Mouse (Mus musculus) urinary bladder, postnatal 36 days (tissue): ENCODE measurements around the gene Vmn1r3.
"Not testable (repeated sequence)": the region's sequence is repeated elsewhere in the genome, so short reads cannot be mapped to it uniquely, and the experiment has no call there.

Experiments used
- DNase-seq, 2 experiments: peaks; one replicate each; pipeline ENCODE4 v3.0.0; 2022; ENCODE audit warnings: low spot score in 2 of 2, mixed read lengths in 1 of 2

Gene Vmn1r3

DNA sequence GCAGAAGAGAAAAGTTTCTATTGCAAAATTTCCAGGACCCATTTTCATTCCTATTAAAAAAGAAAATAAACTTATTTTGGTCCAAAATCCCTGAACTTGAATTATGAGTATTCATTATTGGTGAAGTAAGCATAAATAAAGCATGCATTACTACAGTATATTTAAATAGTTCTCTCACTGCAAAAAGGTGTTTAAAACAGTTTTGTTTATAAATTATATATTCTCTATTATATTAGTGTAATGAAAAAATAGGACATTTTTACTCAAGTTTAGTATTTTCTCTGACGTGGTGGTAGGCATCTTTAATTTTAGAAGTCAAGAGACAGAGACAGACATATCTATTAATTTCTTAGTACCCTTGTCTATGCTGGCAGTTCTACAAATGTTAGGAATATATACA, at the start of gene Vmn1r3:
Vmn1r3 (minus strand) TSS at position 101 of the 400 bp plus-strand sequence.
- DNase-seq: not testable (repeated sequence)

DNA sequence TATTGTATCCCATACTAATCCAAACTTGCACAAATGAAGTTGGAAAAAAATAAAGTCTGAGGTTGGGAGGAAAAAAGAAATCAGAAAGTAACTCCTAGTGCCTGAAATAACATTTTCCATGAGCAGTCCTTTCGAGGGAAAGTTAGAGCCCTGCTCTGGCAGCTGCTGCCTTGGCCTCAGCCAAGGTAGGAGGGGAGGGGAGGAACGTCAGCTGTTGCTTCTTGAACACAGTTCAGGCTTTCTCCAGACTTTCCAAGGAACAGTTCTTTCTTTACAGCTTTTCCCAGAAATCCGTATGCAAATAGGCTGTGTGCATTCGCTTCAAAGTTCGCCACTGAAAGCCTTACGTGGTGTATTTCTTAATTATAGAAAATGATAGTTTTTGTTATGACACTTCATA, 46.9 kb upstream of the Vmn1r3 start:
- DNase-seq: peak in 1 of 2 experiments; percentile 80

DNA sequence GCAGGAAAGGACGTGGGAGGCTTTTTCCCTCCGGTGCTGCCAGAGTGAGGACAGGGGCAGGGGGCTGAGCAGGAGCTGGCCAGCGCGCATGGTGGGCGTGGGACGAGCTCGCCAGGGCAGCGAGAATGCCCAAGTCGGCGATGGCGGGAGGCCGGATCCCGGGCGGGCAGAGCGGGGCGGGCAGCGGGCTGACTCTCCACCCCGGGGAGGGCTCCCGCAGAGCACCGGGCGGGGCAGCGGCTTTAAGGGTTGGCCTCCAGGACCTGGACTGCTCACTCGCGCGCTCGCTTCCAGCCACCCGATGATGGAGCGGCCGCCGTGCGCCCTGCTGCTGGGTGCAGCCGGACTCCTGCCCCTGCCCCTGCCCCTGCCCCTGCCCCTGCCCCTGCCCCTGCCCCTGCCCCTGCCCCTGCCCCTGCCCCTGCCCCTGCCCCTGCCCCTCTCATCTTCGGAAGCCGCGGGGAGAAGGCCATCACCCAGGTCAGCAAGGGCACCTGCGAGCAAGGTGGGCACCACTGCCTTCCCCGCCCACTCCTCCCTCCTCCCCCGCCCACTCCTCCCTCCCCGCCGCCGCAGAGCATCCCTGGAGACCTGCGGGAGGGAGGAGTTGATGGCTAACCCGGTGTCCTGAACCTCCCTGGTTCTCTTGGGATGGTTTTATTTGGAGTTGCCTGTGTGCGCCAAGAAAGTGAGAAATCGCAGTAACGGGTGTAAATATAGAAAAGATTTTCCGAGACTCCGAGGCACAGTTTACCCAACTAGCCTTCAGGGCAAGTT, 45.9 kb upstream of the Vmn1r3 start:
- peak; percentile 49 to 75 for DNase-seq

DNA sequence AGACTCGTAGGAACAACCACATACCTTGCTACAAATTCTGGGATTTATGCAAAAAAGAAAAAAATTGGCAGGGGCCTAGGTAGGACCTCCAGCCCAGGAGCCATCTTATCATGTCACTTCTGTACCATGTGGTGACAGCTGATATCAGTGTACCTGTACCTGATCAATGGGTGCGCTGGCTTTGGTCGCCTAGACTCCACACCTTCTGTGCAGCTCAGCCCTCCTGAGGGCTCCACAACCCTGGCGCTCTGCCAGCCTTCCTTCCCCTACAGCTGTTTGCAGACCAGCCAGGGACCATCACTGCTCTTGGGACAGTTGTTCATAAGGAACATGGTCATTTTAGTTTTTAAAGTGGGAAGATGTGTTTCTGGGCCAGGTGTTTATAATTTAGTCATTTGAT, 44.4 kb upstream of the Vmn1r3 start:
- DNase-seq: peak in 1 of 2 experiments; percentile 44

DNA sequence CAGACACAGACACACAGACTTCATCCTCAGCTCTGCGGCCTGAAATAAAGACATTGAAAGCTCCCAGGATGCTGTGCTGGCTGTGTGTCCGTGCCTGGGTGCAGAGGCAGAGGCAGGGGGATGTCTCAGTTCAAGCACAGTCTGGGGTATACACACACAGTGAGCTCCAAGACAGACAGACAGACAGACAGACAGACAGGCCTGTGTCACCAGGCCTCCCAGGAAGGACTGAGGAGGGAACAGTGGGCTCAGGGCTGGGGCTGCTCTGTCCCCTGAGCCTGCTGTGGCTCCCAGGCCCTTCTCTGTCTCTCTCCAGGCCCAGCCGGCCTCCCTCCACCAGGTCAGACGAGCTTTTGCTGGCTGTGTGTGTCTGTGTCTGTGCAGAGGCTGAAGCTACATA, 43.3 kb upstream of the Vmn1r3 start:
- no peak for DNase-seq

GRCm38 (mm10) chr4:3227751-3228150, 42.6 kb upstream of the Vmn1r3 start:
- no peak for DNase-seq

- no peak for DNase-seq
These were observed 41.3 kb upstream of the Vmn1r3 start for GRCm38 (mm10) chr4:3226488-3226887.

DNA sequence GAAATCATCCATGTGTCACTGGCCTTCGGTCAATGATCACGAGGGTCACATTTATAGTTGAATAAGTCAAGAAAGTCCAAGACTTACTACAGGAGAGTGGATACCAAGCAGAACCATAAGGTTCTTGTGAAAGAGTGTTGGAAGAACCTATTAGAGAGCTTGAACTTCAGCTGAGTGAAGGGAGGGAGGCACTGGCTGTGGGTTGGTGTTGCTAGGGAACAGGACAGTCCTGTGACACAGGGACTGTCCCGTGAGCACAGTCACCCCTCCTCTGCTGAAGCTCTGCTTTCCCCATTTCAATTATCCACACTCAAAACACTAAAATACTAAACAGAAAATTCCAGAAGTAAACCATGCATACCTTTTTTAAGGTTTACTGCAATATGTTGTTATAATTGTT, 40.3 kb upstream of the Vmn1r3 start:
- not testable (repeated sequence) for DNase-seq

- DNase-seq: not testable (repeated sequence)
These were observed 39.7 kb upstream of the Vmn1r3 start for GRCm38 (mm10) chr4:3224848-3225247.

DNA sequence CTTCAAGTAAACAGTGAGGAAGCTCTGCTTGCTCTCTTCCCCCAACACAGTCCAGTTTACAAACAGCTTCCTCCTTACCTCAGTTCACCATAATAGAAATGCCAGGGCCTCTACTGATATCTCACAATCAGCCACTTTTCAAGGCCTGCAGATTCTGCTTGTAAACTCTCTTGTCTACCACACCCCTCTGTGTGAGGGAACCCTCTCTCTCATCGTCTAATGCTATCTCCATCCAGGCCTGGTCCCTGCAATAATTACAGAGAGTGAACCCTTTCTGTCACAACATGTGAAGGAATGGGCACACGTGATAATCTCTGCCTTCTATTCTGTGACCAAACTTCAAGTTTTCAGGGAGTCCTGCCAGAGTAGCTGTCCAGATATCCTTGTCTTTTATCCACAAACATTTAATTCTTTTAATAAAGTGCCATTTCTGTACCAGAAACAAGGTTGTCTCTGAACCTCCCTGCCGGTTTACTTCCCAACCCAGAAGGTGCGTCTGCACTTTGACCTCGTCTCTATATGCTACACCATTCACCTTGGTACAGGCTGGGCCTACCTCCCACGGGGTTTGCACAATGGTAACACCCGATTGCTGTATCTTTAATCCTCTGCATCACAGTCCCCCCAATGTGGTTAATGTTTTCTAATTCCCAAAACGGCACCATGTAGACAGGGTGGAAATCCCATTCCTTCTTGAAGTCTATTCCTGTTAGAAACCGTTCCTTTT, 38.5 kb upstream of the Vmn1r3 start:
- not testable (repeated sequence) for DNase-seq

- DNase-seq: not testable (repeated sequence)
These were observed 31.2 kb upstream of the Vmn1r3 start for GRCm38 (mm10) chr4:3216382-3216781.

DNA sequence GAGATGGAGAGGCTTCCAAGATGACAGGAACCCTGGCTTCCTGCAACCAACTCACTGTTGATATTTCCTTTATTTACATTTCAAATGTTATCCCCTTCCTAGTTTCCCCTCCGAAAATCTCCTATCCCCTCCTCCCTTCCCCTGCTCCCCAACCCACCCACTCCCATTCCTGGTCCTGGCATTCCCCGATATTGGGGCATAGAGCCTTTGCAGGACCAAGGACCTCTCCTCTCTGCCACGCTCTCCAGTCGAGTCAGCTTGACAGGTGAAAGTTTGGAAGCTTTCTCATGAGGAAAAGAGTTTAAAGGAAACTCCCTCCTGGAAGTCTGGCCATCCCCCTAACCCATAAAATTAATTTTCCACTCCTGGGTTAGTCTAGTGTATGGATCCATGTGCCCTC, 28.2 kb upstream of the Vmn1r3 start:
- not testable (repeated sequence) for DNase-seq

- not testable (repeated sequence) for DNase-seq
These were observed 24.6 kb upstream of the Vmn1r3 start for GRCm38 (mm10) chr4:3209643-3210217.

DNA sequence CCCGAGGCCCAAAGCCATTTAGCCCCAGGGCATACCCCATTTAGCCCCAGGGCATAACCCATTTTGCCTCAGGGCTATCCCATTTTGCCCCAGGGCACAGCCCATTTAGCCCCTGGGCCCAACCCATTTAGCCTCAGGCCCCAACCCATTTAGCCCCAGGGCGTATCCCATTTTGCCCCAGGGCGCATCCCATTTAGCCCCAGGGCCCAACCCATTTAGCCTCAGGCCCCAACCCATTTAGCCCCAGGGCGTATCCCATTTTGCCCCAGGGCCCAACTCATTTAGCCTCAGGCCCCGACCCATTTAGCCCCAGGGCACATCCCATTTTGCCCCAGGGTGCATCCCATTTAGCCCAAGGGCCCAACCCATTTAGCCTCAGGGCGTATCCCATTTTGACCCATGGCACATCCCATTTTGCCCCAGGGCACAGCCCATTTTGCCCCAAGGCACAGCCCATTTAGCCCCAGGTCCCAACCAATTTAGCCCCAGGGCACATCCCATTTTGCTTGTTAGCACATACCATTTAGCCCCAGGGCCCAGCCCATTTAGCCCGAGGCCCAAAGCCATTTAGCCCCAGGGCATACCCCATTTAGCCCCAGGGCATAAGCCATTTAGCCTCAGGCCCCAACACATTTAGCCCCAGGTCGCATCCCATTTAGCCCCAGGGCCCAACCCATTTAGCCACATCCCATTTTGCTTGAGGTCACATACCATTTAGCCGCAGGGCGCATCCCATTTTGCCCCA, 8.2 kb downstream of the Vmn1r3 start:
- not testable (repeated sequence) for DNase-seq

- not testable (repeated sequence) for DNase-seq
These were observed 9.0 kb downstream of the Vmn1r3 start for GRCm38 (mm10) chr4:3176195-3176594.

DNA sequence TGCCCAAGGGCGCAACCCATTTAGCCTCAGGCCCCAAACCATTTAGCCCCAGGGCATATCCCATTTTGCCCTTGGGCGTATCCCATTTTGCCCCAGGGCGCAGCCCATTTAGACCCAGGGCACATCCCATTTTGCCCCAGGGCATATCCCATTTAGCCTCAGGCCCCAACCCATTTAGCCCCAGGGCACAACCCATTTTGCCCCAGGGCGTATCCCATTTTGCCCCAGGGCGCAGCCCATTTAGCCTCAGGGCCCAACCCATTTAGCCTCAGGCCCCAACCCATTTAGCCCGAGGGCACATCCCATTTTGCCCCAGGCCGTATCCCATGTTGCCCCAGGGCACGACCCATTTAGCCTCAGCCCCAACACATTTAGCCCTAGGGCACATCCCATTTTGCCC, 9.4 kb downstream of the Vmn1r3 start:
- not testable (repeated sequence) for DNase-seq

GRCm38 (mm10) chr4:3174586-3174985, 10.6 kb downstream of the Vmn1r3 start:
- DNase-seq: not testable (repeated sequence)

DNA sequence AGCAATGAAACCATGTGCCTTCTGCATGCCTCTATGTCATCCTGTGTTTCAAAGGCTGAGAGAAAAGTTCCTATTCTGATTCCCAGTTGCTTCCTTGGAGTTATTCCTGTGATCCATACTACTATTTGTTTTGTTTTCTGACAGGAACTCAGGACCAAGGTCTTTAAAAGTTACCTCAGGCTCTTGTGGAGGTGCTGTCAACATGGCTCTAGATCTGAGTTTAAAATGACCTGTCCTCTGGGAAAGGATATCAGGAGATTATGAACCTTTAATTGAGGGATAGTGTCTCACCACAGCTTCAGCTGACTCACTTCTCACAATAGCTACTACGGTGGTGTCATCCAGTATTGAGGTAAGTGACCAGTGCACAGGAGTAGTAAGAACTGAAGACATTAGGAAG, 18.1 kb downstream of the Vmn1r3 start, which contains the start of gene Vmn1r2:
Vmn1r2 (plus strand) TSS at position 301 of the 400 bp plus-strand sequence.
- DNase-seq: not testable (repeated sequence)

- no peak for DNase-seq
These were observed 20.1 kb downstream of the Vmn1r3 start for GRCm38 (mm10) chr4:3165046-3165445.

GRCm38 (mm10) chr4:3164429-3164828, 20.7 kb downstream of the Vmn1r3 start:
- DNase-seq: not testable (repeated sequence)

DNA sequence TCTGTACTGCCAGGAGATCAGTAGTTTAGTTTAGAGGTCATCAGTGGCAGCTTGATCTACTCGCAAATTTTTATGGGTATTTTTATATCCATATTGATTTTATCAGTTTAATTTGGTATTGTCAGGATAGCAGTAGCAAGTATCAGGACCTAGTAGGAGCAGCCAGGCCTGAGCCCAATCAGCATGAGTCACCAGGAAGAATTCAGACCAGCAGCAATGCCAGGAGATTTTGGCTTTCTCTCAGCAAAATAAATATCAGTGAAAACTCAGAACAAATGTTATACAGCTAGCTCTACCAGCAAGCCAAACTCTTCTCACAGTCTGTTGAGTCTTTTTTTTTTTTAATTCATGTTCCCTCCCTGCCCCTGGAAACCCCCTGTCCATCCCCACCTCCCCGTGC, 31.8 kb downstream of the Vmn1r3 start:
- peak in 1 of 2 experiments; percentile 3 for DNase-seq

DNA sequence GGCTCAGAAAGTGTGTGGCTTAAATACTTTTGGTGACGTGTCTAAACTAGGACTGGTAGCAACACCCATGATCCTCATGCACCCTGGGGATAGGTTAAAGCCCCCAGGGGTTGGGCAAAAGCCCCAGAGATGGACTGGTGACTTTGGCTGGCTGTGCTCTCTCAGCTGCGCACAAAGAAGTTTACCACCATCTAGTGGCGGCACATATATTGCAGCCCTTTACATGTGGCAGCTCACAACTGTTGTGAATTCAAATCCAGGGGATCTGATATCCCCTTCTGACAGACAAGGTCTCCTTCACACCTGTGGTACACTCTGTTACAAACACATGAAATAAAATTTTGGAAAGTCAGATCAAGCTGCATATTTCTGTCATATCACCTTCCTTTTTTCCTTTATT, 37.2 kb downstream of the Vmn1r3 start:
- not testable (repeated sequence) for DNase-seq
